ENCODE assay signal across 17 mouse cellular contexts in genomic region chr8:70802786-70803510, GRCm38 (mm10). TPM values are rescaled to one million over a fixed set of nuclear protein-coding genes. Genes with fewer than 3 reads are reported as not detected.
DNase-seq lines count a peak whose midpoint lies in the region; ATAC-seq and TF ChIP-seq lines count a peak whose summit lies in the region.
"Had no signal": no experiment of that assay in that cellular context is flagged by ENCODE, and none has a peak within 500 bp of the region (broad histone marks: within the 10 kb centered on the region; RNA-seq: fewer than 3 reads in every experiment).

No protein-coding gene starts in this region.

- peak overlapping the region; percentile 42 for H3K27ac ChIP-seq in liver, adult 2 months (replicated peaks; ENCODE audit: insufficient read depth, low read depth, low read length)
- H3K27ac ChIP-seq in liver, postnatal 0 days (ENCODE audit: low read depth), result peak overlapping the region; percentile 84; the same call in 1 of the 2 replicates
- H3K27ac ChIP-seq: limb, embryonic 12.5 days; stomach, embryonic 15.5 days had no signal

- peak; percentile 56 for DNase-seq in liver, adult 2 months (ENCODE audit: extremely low read depth, low read depth, low spot score)
- DNase-seq in liver (no peak), ES-CJ7 (ENCODE audit: low read depth, low spot score) (peak; percentile 84), ZHBTc4 (ENCODE audit: low read depth, low spot score) (peak; percentile 84)
- DNase-seq in liver, postnatal 0 days, result no peak
- no peak for DNase-seq in cerebellum, adult 9-10 months
- DNase-seq in cerebellum, adult 8-10 months, result no peak
- DNase-seq: kidney, adult 8-10 months; midbrain, embryonic 14.5 days had no signal

- H3K4me2 ChIP-seq in liver, postnatal 0 days (ENCODE audit: low read depth, low read length), result peak overlapping the region; percentile 97

- H3K27me3 ChIP-seq in liver, adult 2 months (ENCODE audit: control insufficient read depth, insufficient read depth, low read length), result no peaks in the 10 kb centered on the region
- H3K27me3 ChIP-seq in liver, postnatal 0 days (ENCODE audit: insufficient read depth, low read length), result peaks cover 12% of the 10 kb centered on the region

- H3K4me1 ChIP-seq in liver, adult 2 months (ENCODE audit: control insufficient read depth, insufficient read depth, low read length), result peaks cover 17% of the 10 kb centered on the region
- H3K4me1 ChIP-seq in liver, postnatal 0 days (ENCODE audit: insufficient read depth), result peaks cover 69% of the 10 kb centered on the region

- H3K9me3 ChIP-seq in liver, postnatal 0 days (ENCODE audit: low read length), result no peaks in the 10 kb centered on the region
- H3K9me3 ChIP-seq: limb, embryonic 12.5 days; stomach, embryonic 15.5 days had no signal

- TF ChIP-seq CTCF in liver, adult 2 months (IDR thresholded peaks at IDR 0.05; ENCODE audit: low read depth, low read length), result no peak
- no peak for TF ChIP-seq CTCF in liver, postnatal 0 days (IDR thresholded peaks at IDR 0.05; ENCODE audit: low read depth)

- 59% methylated on average over 11 of the region's 11 CpGs for WGBS in liver, adult 2 months
- 69% methylated on average over 11 of the region's 11 CpGs for WGBS in liver, postnatal 0 days (ENCODE audit: insufficient replicate concordance)

- peaks cover 3% of the 10 kb centered on the region; the same call in 1 of the 2 replicates for H3K79me2 ChIP-seq in liver, adult 2 months (ENCODE audit: control insufficient read depth, insufficient read depth, low read length)

- no peak for TF ChIP-seq POLR2A in liver, adult 2 months (IDR thresholded peaks at IDR 0.05; ENCODE audit: extremely low read depth, insufficient read depth, low read length)

- no peak overlapping the region for H3K4me3 ChIP-seq in liver, adult 2 months (ENCODE audit: insufficient read depth, low read depth, low read length)
- 0 out of 2 replicates have a peak overlapping the region, but pooled peaks have one; percentile 73 for H3K4me3 ChIP-seq in liver, postnatal 0 days (ENCODE audit: low read depth, low read length)

- no peak for ATAC-seq in liver, postnatal 0 days
- ATAC-seq: CD4-positive, CD25-positive, alpha-beta regulatory T cell, adult 4 months; forebrain, embryonic 14.5 days; hindbrain, embryonic 16.5 days had no signal

- no peak overlapping the region; the same call in 1 of the 2 replicates for H3K9ac ChIP-seq in liver, adult 2 months (ENCODE audit: low read depth, low read length)
- H3K9ac ChIP-seq in liver, postnatal 0 days (replicated peaks), result no peak overlapping the region; the same call in 1 of the 2 replicates
- H3K9ac ChIP-seq: stomach, embryonic 15.5 days had no signal

- TF ChIP-seq EP300 in liver, postnatal 0 days (IDR thresholded peaks at IDR 0.05; ENCODE audit: low read depth), result no peak

- no peaks in the 10 kb centered on the region for H3K36me3 ChIP-seq in liver, adult 2 months (ENCODE audit: control insufficient read depth, insufficient read depth, low read length)
- 0 out of 2 replicates have a peak, but pooled peaks cover 4% of the 10 kb centered on the region for H3K36me3 ChIP-seq in liver, postnatal 0 days (replicated peaks; ENCODE audit: insufficient read depth, low read length)
- H3K36me3 ChIP-seq: limb, embryonic 12.5 days; stomach, embryonic 15.5 days had no signal

RNA-seq across cellular contexts. Expression of gene Mast3, which starts 1.9 kb away (rescaled TPM):
- total RNA-seq in liver, adult 2 months (2014; rRNA removed), result 14.8 and 16.7 TPM in 2 replicates
- 21.2 and 29.0 TPM in 2 replicates for polyA plus RNA-seq in liver, adult 2 months (2012; rRNA removed)
- polyA plus RNA-seq in liver, postnatal 0 days (2015; fragmentation: Nextera tagmentation; extraction: Ambion mirVana), result 5.2 and 6.0 TPM in 2 replicates

RNA-seq across cellular contexts. Expression of gene Il12rb1, which starts 5.3 kb away (rescaled TPM):
- total RNA-seq in liver, adult 2 months (2014; rRNA removed), result 0.37 and 0.40 TPM in 2 replicates
- polyA plus RNA-seq in liver, adult 2 months (2012; rRNA removed), result 0.34 and 0.60 TPM in 2 replicates
- 0.19 and 0.25 TPM in 2 replicates for polyA plus RNA-seq in liver, postnatal 0 days (2015; fragmentation: Nextera tagmentation; extraction: Ambion mirVana)
- total RNA-seq: gastrocnemius, adult 2 months; heart, postnatal 25 days had no signal
- polyA plus RNA-seq: forebrain, embryonic 14.5 days; limb, embryonic 12.5 days; neural tube, embryonic 11.5 days had no signal

RNA-seq across cellular contexts. Expression of gene Pik3r2, which starts 26.4 kb away (rescaled TPM):
- total RNA-seq in liver, adult 2 months (2014; rRNA removed), result 7.7 and 10.9 TPM in 2 replicates
- polyA plus RNA-seq in liver, adult 2 months (2012; rRNA removed), result 38.2 and 53.9 TPM in 2 replicates
- 8.9 and 9.0 TPM in 2 replicates for polyA plus RNA-seq in liver, postnatal 0 days (2015; fragmentation: Nextera tagmentation; extraction: Ambion mirVana)

RNA-seq across cellular contexts. Expression of gene Arrdc2, which starts 36.6 kb away (rescaled TPM):
- total RNA-seq in liver, adult 2 months (2014; rRNA removed), result 15.6 and 33.8 TPM in 2 replicates
- polyA plus RNA-seq in liver, adult 2 months (2012; rRNA removed), result 25.7 and 29.5 TPM in 2 replicates
- 6.1 and 6.2 TPM in 2 replicates for polyA plus RNA-seq in liver, postnatal 0 days (2015; fragmentation: Nextera tagmentation; extraction: Ambion mirVana)

RNA-seq across cellular contexts. Expression of gene Mpv17l2, which starts 42.2 kb away (rescaled TPM):
- total RNA-seq in liver, adult 2 months (2014; rRNA removed), result 13.7 and 20.9 TPM in 2 replicates
- polyA plus RNA-seq in liver, adult 2 months (2012; rRNA removed), result 33.9 and 39.3 TPM in 2 replicates
- 36.3 and 39.9 TPM in 2 replicates for polyA plus RNA-seq in liver, postnatal 0 days (2015; fragmentation: Nextera tagmentation; extraction: Ambion mirVana)

Comparison
In these comparisons a context has a peak if more than half of its experiments do, and no peak if none do; other contexts are left out.
1. DNase-seq: peak in liver, adult 2 months (single experiment), ES-CJ7 (single experiment) and ZHBTc4 (single experiment); none in liver (single experiment), liver, postnatal 0 days (single experiment), cerebellum, adult 9-10 months (single experiment) and cerebellum, adult 8-10 months (single experiment).